Mouse (Mus musculus) retina, postnatal 1 day (tissue): ENCODE measurements around the gene Fam160a1.

ENCODE experiments used
- DNase-seq: peaks from one replicate; pipeline ENCODE4 v3.0.0-alpha.2; 2012

Fam160a1 gene

DNA sequence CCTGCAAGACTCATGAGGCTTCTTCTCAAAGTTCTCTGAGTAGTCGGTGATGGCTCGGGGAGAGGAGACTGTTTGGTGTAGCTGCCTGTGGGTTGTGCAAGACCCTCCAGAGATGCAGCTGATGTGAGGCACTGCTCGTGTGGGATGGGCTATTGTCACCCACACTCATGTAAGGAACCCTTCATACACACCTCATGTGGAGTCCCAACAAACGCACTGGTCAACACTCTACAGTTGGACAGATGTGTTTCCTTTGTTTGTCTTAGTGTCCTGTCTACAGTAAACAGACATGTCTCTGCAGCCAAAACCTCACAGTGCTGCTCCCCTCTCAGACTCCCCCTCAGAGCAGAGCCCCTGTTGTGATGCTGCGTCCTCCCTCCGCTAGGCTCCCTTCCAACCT, 147.2 kb downstream of the Fam160a1 start:
- no peak for DNase-seq

DNA sequence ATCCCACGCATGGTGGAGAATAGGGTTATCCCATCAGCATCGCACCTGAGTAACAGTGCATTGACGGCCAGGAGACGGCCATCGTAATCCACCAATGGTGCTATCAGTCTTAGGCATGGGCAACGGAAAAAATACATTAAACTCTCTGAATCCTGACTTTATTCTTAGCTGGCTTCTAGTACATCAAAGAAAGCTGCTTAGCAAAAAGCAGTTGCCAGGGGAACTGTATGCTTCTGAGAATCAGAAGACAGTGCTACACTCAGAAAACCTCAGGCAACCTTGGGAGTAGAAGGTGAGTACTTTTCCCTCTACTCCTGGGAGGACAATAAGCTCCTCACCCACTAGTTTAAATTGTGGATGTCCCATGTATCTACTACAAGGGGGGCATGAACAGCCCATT, 149.4 kb downstream of the Fam160a1 start:
- DNase-seq, result no peak

- no peak for DNase-seq
Measured at GRCm38 (mm10) chr3:85666736-85667135, 150.4 kb downstream of the Fam160a1 start.

DNA sequence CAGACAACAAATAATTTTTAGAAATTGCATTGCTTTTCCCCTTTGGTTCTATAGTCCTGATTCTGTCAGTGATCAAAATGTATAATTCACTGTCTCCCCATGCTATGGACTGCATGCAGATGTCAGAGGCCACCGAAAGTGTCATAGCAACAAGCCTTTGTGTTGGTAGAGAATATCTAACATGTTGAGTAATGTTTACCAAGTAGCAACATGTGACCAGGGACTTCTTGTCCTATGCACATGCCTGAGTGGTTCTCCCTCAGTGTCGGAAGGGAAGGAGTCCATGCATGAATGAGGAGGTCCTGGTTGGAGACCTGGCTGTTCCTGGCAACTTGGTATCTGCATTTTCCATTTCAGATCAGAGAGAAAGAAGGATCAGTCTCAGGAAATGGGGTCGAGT, 150.9 kb downstream of the Fam160a1 start:
- DNase-seq, result no peak

GRCm38 (mm10) chr3:85664591-85665171, 152.4 kb downstream of the Fam160a1 start:
- no peak for DNase-seq

DNA sequence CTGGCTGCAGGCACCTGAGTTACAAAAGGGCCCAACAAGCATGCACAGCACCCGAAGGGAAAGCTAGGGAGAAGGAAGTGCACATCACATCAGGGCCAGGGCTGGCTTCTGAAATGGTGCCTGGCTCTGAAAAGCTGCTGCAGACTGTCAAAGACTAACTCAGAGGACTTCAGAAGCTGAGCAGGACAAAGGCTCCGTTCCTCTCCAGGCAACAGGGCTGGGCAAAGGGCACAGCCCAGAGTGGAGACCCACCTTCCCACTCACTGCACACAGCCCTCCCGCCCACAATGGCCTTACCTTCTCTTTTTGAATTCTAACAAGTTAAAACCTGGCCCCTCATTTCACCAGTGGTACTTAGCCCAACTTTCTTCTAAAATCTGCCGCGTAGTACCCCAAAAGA, 153.3 kb downstream of the Fam160a1 start:
- no peak for DNase-seq

- no peak for DNase-seq
Measured at GRCm38 (mm10) chr3:85661926-85662813, 154.9 kb downstream of the Fam160a1 start.

GRCm38 (mm10) chr3:85659681-85660080, 157.4 kb downstream of the Fam160a1 start:
- DNase-seq, result no peak

DNA sequence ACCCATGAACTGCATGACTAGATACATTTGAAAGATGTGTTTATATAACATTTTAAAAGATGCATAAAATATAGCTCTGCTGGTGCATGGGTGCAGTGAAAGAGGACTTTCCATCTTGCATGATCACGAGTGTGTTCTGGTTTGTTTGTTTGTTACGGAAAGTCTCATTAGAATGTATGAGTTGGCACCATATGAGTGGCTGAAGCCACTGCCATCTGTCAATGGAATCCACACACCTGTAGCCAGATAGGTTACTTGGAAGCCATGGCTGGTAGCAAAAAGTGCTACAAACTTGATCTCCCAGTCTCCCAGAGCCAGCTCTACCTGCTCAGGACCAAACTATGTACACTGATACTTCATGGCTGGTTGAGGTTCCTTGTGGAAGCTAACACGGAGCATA, 161.6 kb downstream of the Fam160a1 start:
- DNase-seq, result no peak

GRCm38 (mm10) chr3:85652727-85653665, 164.1 kb downstream of the Fam160a1 start:
- DNase-seq, result peak; percentile 61

DNA sequence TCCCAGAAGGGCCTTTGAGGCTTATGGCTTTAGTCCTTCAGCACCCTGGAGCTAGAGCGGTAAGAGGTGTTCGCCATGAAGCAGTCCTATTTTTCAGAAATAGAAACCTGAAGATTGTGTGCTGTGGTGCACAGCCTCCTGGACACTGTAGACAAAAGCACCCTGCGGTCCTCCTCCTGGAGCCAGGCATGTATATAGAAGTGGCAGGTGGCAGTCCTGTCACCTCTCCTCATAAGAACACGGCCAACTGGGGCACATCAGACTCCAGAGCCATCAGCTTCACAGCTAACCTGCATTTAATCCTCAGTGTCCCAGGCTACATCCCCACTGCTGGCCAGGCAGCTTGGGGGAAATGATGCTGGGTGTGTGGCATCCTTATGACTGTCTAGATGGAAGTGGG, 167.9 kb downstream of the Fam160a1 start:
- DNase-seq, result no peak

DNA sequence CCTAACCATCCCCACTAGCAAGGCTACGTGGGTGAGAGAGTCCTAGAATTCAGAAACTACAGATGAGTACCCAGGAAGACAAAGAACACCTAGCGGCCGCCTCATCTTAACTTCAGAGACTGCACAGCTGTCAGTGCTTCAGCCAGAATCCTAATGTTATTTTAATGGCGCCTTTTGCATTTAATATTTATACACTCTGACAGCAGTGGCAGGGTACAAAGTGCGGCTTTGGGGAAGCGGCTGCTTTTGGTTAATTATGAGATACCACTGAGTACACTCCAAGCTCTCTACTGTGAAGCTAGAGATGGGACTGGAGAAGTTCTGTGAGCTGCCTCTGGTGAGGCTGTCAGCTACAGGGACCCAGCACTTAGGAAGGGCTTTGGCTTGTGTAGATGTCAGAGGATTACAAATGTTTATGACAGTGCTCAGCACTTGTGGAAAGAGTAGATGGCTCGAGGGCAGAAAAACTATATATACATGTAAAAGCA, 171.5 kb downstream of the Fam160a1 start:
- no peak for DNase-seq

GRCm38 (mm10) chr3:85644814-85645213, 172.3 kb downstream of the Fam160a1 start:
- no peak for DNase-seq

DNA sequence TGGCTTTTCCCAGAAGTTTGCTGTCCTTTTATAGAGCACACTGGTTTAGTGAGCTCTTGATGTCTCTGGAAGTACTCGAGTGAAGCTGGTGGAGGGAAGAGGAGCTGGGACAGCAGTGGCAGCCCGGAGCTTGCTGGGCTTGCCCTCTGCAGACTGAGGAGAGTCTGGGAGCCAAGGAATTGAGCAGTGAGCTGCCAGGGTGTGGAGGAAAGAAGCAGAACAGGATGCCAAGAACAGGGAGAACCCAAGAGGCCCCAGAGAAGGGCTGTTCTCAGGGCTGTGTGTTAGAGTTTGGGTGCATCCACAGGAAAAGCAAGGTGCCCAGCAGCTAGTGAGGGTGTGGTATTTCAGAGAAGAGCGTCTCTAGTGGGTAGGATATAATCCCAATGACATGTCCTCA, 175.3 kb downstream of the Fam160a1 start:
- no peak for DNase-seq

- no peak for DNase-seq
Measured at GRCm38 (mm10) chr3:85636716-85637447, 180.2 kb downstream of the Fam160a1 start.

DNA sequence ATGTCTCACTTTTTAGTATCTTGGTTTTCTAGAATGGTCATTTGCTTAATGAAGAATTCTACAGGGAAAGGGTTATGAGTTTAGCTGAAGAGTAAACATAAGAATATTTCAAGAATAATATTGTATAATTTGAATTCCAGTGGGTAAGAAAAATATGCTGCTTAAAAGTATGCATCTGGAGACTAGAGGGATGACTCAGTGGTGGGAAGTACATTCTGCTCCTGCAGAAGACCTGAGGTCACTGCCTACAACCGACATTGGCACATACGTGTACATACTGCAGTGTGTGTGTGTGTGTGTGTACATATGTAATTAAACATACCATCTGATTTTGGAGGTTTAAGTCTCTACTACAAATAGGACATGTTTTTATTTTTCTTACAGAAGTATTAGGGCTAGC, 181.5 kb downstream of the Fam160a1 start:
- no peak for DNase-seq

DNA sequence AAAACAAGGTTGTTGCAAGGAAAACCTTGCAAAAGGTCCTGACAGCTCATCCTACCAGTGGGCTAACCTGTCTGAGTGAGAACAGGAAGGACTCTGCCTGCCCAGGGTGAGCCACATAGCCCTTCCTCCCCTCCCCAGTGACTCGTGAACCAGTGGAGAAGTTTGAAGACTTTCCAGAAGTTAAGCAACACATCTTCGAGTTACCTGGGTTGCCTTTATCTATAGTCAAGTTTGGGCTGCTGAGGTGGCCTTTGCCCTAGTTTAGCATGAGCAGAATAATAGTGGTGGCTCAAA, 182.0 kb downstream of the Fam160a1 start:
- DNase-seq, result no peak

- no peak for DNase-seq
Measured at GRCm38 (mm10) chr3:85634389-85635125, 182.5 kb downstream of the Fam160a1 start.

DNA sequence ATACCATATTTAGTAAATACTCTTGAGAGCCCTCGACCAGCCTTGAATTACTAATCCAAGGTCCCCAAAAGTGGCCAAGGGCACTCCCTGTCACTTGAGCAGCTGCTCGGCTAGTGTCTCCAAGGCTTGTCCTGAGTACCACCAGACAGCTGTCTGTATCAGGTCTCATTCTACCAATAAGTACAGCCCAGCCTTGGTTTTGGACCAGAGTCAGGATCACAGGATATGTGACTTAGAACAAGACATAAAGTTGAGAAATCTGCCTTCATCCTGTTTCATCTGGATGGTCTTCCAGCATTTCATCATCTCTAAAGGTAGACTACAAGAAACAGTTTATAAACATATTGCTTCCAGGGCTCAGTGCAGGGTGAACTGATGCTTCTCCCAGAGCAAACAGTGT, 183.4 kb downstream of the Fam160a1 start:
- DNase-seq, result no peak

DNA sequence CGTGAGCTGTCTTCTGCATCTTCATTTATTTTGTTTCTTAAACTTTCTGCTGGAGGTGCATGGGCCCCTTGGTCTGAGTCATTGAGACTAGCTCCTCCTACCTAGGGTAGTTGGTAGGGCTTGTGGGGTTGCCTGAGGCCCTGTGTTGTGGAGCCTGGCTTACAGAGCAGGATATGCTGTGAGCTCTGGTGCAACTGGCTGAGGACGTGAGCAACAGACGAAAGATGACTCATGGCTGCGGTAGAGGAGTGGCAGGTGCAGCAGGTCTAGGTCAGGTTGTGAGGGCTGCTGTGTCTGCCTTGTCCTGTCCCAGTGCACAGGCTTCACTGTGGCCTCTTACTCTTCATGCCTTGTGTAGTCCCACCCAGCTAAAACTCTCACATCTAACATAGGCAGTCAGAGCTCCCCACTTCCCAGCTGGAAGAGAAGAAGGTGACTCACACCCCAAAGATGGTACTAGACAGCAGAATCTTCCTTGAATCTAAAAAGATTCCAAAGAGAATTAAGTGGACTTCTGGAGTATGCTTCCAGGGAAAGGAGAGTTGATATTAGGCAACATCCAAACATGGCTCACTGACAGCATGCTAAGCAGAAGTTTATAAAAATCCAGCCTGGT, 187.1 kb downstream of the Fam160a1 start:
- DNase-seq, result no peak

DNA sequence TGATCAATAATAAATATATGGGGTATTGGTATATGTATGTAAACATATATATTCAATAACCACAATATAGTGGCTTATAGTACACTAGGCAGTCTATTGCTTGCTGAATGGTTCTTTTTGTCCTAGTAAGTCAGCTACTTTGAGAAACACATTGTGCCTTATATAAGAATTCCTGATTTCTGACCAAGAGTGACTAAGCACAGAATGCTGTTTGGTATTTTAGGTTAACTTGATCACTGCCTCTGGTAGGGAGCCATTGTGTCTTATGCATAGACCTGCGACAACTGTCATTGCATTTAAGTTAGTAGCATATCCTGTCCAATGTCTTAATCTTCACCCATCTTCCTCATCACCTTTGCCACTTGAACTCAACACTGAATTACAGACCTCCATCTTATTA, 197.3 kb downstream of the Fam160a1 start:
- no peak for DNase-seq

- no peak for DNase-seq
Measured at GRCm38 (mm10) chr3:85619345-85619744, 197.7 kb downstream of the Fam160a1 start.
